Mouse (Mus musculus): ENCODE measurements around the gene Ociad1. TPM values are rescaled to one million over a fixed set of nuclear protein-coding genes. Genes with fewer than 3 reads are reported as not detected.
"Not testable (repeated sequence)": the region's sequence is repeated elsewhere in the genome, so short reads cannot be mapped to it uniquely, and the experiment has no call there.

The Ociad1 gene
- total RNA-seq, 2 experiments from 2014 or later, result 257 to 258 TPM

DNA sequence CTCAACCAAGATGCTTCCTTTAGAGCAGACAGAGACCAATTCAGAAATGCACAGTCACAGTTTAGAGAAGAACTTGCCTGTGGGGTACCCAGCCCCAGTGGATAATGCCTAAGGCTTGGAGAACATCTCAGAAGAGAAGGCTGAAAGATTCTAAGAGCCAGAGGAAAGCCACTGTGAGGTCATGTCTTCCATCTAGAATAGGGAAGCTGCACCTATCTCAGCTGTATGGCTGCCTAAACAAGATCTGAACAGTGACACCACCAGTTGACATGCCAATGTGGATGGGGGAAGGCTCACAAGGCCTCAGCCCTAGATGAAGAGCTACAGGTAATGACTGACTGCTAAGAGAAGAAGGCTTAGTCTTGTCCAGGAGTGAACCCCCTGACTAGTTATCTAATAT lies 8.5 kb upstream of the Ociad1 start:
- DNase-seq, result no peak

DNA sequence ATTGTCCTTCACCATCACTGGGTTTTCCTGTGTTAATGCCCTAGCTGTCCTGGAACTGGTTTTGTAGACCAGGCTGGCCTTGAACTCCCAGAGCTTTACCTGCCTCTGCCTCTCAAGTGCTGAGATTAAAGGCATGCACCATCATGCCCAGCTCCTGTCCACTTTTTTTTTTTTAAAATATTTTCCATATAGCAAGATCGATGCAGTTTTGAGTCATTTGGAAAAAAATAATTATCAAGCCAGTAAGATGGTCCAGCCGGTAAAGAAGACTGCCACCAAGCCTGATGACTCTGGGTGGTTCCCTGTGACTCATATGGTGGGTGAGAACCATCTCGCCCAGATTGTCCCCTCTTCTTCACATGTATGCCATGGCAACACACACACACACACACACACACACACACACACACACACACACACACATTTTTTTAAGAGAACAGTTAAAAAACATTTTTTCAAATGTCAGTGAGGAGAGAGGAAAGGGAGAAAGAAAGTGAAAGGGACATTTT lies 7.1 kb upstream of the Ociad1 start:
- DNase-seq, result no peak

DNA sequence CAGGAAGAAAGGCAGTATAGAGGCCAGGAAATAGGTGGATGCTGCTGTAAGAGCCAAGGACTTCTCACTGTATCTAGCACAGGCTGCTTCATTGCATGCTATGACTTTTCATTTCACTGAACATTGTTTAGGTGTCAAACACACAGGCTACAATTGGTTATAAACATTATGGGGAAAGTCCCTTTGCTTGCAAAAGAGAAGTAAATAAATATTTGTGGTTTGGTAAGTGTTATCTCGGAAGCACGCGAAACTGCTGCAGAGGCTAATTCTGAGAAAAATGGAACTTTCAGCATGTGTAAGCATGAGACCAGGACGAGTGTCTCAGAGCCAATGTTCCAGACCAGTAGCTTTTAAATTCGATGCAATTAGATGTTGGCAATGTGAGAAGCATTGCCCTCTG lies 6.0 kb upstream of the Ociad1 start:
- no peak for DNase-seq

DNA sequence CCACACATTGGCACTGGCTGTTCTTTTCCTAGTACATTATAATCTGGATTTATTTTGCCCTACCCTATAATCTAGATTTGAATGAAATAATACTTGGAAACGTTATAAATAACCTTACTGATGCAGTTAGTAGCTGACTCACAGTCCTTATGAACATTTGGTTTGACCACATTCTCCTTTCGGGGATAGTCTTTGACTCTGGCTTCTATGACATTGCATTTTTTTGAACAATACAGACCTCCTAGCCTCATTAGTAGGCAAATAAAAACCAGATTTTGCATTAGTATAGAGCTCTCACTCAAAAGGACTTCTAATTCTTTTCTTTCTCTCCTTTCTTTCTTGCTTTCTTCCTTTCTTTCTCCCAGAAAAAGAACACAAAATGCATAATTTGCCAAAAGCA lies 2.7 kb upstream of the Ociad1 start:
- no peak for DNase-seq

DNA sequence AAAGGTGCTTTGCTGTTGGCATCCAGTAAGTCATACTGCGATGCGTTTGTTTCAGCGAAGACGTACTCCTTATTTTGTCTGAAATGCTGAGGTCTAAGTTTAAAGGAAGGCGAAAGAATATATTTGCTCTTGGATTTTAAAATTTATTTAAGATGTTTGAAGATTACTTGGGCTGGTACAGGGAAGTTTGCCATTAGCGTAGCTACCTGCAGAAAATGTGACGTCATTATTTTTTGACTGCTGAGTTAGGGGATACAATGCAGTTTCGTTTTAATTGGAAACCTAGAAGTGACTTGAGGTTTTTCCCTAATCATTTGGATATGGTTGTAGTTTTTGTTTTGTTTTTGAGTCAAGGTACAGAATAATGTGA lies 859 bp downstream of the Ociad1 start:
- DNase-seq, result no peak

DNA sequence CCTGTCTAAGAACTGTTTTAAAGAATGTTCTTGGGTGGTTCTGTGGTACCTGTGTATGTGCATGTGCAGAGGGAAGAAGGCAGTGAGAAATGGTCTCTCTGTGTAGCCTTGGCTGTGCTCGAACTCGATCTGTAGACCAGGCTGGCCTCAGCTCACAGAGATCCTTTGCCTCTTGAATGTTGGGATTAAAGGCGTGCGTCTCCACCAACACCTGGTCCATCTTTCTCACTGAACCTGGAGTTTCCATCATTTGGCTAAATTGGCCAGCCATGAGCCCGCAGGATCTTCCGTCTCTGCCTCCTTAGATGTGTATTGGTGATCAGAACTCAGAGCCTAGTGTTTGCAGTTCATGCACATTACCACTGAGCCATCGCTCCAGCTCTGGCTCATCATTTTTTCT lies 2.4 kb downstream of the Ociad1 start:
- DNase-seq, result no peak

DNA sequence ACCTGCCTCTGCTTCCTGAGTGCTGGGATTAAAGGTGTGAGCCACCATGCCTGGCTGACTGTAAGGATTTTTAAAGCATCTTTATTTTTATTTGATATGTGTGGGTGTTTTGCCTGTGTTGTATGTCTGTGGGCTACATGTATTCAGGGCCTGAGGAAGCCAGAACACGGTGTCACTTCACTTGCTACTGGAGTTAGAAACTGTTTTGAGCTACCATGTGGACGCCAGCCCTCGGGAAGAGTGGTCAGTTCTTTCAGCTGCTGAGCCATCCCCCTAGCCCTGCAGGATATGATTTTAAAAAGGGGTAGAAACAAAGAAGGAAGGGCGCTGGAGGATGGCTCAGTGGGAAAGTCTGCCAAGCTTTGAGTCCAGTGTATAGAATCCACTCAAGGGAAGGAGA lies 3.3 kb downstream of the Ociad1 start:
- no peak for DNase-seq

DNA sequence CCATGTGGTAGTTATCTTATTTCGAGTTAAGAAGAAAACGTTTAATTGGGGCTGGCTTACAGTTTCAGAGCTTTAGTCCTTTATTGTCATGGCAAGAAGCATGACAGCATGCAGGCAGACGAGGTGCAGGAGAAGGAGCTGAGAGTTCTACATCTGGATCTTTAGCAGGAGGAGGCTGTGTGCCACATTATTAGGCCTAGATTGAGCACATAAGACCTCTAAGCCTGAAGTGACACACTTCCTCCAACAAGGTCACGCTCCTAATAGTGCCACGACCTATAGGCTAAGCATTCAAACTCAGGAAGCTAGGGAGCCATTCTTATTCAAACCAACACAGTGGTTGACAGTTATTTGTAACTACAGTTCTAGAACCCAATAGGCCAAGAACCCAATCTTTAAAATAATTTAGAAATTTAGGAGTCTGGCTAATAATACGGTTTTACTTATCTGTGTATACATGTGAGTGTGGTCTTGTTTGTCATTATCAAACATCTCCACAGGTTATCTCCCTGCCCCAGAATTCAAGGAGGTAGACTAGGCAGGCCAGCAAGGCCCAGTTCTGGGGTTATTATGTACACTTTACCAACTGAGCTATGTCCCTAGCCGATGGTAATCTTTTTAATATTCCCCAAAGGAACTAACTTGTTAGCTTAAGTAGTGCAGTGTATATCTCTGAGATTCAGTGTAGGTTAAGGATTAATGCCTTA lies 9.2 kb downstream of the Ociad1 start:
- no peak for DNase-seq

DNA sequence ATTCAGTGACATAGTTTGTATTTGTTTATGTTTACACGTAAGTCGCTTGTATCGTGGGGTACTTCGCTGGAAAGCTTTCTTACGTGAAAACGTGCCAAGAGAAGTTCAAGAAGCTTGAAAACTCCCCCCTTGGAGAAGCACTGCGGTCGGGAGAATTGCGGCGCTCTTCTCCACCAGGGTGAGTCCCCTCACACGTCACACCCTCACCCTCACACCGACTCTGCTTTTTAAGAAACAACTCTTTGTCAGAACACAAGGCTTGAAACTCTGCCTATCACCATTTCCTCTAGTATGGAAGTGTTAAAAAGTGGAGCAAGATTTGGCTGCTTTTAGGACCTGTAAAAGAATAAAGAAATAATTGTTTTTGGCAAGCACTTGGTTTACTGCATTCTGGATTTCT lies 11.9 kb downstream of the Ociad1 start:
- DNase-seq, result no peak

DNA sequence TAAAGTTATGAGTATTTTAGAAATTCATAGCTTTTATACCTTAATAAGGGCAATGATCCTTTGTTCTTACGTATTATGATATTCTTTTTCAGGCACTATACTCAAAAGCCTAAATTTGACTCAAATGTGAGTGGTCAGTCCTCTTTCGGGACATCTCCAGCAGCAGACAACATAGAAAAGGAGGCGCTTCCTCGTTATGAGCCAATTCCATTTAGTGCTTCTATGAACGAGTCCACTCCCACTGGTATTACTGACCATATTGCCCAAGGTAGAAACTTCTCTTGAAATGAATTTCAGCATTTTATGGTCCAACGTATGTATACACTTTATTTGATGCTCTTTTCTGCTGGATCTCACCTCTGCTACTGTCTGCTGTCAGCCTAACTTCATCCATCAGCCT lies 13.9 kb downstream of the Ociad1 start:
- no peak for DNase-seq

DNA sequence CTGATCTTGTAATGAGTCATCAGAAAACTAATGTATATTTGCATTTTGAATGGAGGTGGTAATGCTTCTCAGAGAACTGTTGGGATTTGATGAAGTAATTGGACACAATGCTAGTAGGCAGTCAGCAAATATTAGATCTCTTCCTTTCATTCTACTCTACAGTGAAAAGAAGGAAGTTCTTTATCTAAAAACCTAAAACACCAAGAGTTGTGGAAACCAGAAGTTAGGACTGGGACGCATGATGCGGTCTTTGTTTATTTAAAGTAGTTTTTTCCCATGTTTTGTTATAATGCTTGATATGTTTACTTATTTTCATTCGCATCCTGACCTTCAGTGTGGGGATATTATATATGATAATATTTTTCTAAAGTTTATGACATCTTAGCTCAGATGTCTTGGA lies 14.7 kb downstream of the Ociad1 start:
- DNase-seq, result no peak

DNA sequence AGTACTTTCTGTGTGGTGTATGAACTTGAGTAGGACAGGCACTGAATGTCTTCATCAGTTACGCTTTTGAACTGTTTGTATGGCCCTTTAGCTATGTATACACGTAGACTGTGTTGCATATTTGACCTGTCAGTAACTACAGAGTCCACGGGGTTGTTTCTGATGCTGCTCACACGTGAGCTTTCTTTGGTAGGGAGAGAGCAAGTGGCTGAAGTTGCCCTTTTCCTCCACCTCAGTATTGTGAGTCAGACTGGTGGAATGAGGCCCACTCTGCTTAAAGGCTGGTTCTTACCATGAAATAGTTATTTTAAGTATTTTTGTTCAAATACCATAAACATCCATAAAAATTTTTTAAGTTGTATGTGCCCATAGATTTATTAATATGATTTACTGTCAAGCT lies 16.9 kb downstream of the Ociad1 start:
- DNase-seq, result no peak

DNA sequence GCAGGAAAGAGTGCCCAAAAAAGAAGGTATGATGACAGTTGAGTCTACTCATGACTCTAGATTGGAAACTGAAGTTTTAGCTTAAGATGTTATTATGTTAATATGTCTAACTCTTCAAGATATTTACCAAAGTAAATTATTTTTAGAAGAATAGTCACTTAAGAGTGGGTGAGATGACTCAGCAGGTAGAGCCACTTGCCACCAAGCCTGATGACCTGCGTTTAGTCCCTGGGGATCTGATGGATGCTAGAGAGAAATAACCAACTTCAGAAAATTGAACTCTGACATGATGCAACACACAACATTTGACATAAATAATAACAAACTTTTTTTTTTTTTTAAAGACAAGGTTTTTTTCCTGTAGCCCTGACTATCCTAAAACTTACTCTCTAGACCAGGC lies 17.8 kb downstream of the Ociad1 start:
- no peak for DNase-seq

DNA sequence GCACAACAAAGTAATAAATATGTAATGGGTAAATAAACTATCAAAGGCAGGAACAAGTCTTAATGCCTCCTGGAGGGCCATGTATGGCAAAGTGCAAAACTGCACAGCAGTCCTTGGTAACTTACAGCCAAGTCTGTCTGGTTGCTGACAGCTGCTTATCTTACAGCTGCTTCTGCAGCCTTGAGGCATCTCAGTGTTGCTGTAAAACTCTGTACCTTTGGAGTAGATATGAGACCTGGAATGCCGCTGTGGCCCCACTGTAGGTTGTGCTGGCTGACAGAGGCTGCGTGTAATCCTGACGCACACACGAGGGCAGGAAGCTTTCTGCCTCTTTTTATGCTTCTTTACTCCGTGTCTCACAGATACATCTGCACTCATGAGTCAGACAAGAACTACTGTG lies 18.9 kb downstream of the Ociad1 start:
- DNase-seq, result no peak

DNA sequence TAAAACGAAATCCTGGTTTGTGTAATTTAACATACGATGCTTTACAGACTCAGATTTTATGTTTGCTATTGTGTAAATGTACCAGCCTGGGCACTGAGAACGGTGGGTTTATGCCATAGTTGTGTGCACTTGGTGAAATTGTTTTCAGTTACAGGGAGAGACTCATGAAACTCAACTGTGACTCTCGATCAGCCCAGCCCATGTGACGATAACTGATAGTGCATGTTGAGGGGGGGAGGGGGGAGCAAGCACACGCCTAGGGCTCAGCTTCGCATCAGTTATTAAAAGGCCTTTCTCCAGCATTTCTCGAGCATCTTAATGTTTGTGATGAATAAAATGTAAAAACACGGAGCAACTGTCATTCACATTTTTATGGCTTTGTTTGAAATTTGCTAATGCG lies 21.0 kb downstream of the Ociad1 start:
- no peak for DNase-seq

DNA sequence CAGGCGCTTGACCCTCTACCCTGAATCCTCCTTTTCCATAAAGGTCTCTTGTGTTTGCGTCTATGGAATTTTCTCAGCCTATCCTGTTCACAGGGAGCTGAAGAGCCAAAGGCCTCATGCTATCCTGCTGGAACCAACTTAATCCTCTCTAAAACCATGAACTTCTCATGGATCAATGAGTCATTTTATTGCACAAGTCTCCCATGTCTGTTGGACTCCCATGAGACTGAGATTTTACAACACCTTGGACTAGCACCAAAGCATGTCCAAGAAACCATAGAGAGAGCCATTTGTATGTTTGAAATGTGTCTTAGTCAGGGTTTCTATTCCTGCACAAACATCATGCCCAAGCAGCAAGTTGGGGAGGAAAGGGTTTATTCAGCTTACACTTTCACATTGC lies 22.1 kb downstream of the Ociad1 start:
- no peak for DNase-seq

DNA sequence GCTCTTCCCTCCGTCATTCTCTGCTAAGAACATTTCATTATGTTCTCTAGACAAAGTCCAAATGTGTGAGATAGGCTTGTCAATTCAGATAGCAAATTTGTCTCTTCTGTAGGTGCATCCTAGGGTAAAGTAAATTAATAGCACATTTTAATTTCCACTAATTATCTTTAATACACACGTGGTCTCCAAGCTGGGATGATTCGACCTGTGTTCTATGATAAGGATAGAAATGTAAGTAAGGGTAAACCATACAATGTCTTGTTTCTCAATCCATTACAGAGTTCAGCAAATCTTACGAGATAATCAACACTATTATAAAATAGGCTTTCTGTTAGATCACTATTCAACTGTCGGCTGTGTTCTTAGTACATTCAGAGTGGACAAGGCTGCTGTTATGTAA lies 26.7 kb downstream of the Ociad1 start:
- DNase-seq, result no peak

DNA sequence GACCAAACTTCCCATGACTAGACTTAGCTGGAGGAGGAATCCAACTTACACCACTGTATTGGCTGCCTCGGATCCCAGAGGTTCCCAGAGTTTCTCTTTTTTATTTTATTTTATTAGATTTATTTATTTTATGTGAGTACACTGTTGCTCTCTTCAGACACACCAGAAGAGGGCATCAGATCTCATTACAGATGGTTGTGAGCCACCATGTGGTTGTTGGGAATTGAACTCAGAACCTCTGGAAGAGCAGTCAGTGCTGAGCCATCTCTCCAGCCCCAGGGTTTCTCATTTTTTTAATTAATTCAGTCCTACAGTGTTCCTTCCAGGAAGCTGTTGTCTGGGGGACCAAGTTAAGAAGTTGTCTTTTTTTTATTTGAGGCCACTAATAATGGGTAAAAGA lies 30.1 kb downstream of the Ociad1 start:
- DNase-seq, result not testable (repeated sequence)

DNA sequence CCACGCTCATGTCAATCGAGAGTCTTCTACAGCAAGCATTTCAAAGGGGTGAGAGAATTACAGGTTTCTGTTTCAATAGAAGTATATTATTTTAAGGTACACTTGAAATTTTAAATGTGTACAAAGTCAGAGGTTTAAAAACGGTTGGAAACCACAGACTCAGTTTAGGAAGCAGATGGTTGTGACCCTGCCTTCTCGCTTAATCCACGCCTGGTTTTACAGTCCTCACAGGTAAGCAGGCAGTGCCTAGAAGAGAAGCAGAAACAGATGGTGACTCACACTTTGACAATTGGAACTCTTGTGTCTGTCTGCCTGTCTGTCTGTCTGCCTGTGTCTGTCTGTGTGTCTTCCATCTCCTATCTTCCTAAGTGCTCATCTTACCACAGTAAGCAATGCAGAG lies 31.0 kb downstream of the Ociad1 start:
- no peak for DNase-seq

DNA sequence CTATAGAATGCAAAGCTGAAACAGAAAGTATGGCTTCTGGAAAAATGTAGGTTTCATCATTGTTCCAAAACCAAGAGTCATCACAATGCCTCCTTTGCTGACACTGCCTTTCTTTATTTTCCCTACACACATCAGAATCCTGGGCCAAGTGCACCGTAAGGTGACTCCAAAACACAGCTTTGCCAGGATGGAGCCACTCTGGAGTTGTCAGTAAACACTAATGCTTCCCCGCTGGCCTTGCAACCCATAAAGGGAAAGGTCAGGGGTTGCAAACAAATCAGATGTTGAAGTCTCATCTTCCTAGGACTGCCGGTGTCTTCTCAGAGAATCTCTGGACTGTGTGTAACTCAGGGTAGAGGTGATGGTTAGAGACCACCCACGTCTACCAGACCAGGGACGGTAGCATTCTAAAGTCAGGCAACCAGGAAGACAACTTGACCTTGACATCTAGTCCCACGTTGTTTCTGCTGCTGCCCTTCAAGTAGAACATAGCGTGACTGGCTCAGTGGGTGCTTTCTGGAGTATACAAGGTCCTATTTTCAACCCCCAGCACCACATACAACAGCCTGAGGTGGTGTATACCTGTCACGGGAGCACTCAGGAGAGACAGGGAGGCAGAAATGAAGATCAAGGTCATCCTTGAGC lies 32.1 kb downstream of the Ociad1 start:
- no peak for DNase-seq

DNA sequence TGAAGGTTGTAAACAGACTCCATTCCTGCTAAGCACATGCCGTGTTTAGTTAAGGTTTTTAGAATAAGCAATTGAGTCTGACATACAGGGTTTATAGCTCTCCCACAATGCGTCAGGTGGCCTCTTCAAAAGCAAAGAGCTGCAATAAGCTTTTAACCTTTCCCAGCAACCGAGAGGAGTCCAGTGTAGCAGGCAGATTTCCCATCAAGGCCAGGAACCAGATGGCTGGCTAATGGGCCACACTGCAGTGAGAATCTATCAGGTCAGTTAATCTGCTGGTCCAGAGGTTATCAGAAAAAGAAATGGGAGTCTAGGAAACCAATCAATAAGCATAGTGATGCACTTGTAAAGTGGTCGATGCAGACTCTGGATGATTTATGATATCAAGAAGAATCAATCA lies 38.4 kb downstream of the Ociad1 start:
- no peak for DNase-seq

DNA sequence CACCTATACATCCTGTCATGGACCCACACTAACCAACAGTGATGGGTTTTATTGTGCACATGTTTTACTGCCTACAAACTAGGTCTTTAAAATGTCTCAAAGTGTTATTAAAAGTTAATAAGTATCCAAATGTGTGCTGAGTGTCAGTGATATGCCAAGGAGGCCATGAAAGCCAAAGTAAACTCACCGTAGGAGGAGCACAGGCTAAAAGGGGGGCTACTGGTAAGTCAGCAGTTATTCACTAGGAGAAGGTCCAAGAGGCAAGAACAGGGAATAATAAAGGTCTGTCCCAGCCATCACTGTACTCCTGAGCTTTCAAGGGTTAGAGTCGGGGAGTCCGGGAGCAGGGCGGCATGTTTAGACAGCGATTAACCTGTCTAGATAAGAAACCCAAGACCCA lies 43.9 kb downstream of the Ociad1 start:
- no peak for DNase-seq

DNA sequence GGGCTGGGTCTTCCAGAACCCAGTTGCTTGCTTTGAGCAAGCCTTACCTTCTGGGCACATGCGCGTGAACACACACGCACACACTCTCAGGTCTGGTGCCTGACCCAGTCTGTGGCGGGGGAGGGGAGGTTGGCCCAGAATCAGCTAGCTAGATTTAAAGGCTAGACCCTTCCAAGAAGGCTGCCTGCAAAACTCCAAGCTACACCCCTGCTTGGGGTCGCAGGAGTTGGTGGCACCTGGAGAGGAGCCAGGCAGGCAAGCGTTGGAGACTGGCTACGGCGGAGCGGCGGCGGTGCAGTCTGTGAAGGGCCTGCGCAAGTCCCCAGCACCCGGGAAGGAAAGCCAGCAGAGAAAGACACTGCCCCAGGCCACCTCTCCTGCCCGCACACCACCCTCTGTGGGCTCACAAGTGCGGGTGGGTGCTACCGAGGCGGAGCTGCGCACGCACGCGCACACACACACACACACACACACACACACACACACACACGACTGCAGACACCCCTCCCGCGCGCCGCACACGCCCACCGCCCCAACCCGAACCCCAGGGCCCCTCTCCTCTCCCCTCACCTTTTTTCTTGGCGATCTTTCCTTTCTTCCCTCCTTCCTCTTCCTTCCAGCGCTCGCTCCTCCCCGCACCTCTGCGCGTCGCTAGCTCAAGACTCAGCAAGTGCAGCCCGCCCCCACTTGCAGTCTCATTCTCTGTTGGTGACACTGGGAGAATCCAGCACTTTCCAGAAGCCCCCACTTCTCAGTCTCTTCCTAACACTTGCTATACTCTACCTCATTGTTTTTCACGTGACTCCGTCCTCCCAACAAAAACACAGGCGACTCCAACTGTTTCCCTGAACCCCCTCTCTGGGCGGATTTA lies 45.6 kb downstream of the Ociad1 start:
- DNase-seq, result peak; percentile 46 to 53

Measured in adrenal gland, postnatal 36 days (tissue).